Mouse (Mus musculus) skeletal muscle tissue, adult 2 months (tissue): ENCODE results near the gene Dock6.
"Not testable (repeated sequence)": the region's sequence is repeated elsewhere in the genome, so short reads cannot be mapped to it uniquely, and the experiment has no call there.

Experiments
- DNase-seq: peaks from one replicate; pipeline ENCODE4 v3.0.0-alpha.2; 2012; ENCODE audit warnings: low read depth, low spot score

Dock6 gene

GRCm38 (mm10) chr9:21781657-21782468 lies 70.6 kb downstream of the Dock6 start:
- peak; percentile 91 for DNase-seq

DNA sequence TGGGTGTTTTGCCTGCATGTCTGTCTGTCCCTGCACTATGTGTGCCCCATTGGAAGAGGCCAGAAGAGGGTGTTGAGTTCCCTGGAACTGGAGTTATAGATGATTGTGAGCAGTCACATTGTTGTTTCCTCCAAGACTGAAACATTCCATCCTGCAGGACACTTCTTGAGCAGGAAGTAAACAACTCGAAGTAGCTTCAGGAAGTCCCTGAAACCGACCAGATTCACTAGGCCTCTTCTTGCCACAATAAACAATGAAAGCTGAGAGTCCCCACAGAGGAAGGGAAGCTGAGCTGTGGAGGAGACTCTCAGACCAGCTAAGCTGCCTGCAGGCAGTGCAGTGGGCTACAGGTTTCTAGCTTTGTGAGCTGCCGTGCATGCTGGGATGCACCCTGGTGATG lies 74.7 kb downstream of the Dock6 start:
- no peak for DNase-seq

DNA sequence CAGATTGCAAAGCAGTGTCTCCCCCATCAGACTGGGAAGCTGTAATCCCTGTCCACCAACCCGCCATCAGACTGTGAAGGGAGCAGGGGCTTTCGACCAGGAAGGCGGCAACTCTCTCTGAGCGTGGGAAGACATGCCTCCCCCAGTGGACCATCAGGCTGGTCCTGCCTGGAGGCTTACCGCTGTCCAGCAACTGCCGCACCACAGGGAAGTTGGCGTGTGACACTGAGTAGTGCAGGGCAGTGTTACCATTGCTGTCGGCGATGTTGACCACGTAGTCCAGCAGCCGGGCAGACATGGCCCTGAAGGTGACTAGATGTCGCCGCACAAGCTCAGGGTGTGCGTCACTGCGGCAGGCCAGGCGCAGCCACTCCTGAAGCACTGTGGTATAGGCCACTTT lies 78.1 kb downstream of the Dock6 start:
- no peak for DNase-seq

DNA sequence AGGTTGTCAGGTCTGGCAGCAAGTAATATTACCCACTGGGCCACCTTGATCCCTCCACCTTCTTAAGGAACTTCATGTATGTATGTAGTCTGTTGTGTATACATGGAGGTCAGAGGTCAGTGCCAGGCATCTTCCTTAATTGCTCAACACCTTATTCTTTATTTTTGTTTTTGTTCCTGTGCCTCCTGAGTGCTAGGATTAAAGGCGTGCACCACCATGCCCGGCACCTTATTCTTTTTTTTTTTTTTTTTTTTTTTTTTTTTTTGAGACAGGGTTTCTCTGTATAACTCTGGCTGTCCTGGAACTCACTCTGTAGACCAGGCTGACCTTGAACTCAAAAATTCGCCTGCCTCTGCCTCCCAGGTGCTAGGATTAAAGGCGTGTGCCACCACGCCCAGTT lies 79.0 kb downstream of the Dock6 start:
- not testable (repeated sequence) for DNase-seq

DNA sequence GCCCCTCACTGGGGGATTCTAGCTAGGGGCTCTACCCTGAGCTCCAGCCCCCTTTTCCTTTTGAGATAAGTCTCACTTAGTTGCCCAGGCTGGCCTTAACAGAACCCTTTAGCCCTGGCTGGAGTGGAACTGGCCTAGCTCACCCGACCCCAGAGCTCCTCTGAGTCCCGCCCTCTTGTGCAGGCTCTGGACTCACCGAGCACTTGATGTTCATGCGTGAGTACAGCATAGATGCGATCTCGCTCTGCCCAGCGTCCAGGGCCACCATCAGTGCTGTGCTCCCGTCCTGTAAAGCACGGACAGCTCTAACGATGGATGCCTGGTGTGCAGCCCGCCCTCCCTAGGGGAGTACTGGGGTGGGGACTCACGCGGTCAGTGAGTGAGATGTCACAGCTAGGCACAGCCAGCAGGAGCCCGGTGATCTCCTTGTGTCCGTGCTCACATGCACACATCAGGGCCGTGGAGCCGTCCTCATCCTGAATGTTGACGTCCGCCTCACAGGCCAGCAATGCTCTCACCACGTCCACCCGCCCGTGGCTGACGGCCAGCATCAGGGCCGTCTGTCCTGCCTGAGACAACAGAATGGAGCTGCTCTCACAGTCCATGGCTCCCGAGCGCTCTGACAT lies 82.8 kb downstream of the Dock6 start:
- DNase-seq = no peak

GRCm38 (mm10) chr9:21768511-21769411 lies 83.7 kb downstream of the Dock6 start:
- no peak for DNase-seq

- peak; percentile 83 for DNase-seq
These were observed 84.5 kb downstream of the Dock6 start for GRCm38 (mm10) chr9:21767896-21768295.

DNA sequence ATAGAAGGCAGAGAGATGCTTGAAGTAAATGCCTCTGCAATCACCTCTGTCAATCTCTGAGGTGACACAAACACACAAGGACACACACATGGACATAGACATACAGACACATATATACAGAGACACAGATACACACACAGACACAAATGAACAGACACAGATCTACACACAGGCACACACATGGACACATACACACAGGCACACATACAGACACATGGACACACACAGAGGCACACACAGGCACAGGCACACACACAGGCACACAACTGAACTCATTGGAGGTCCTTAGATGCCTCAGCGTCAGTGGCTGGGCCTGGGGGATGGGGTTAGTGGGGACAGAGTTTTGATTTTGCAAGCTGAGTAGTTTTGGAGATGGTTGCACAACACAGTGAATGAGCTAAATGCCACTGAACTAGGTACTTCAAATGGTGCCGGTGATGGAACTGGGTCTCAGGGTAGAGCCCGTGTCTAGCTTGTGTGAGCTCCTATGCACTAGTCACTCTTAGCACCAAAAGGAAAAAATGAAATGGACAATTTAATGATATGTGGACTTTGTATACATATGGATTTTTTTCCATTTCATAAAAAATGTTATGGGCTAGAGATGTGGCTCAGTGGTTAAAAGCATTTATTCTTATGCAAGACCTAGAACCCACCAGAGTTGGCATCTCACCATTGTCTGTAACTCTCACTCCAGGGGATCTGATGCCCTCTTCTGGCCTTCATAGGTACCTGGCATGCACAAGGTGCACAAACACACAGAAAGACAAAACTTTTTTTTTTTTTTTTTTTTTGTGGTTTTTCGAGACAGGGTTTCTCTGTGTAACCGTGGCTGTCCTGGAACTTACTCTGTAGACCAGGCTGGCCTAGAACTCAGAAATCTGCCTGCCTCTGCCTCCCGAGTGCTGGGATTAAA lies 88.1 kb downstream of the Dock6 start:
- DNase-seq = no peak

- no peak for DNase-seq
These were observed 90.3 kb downstream of the Dock6 start for GRCm38 (mm10) chr9:21762135-21762534.

DNA sequence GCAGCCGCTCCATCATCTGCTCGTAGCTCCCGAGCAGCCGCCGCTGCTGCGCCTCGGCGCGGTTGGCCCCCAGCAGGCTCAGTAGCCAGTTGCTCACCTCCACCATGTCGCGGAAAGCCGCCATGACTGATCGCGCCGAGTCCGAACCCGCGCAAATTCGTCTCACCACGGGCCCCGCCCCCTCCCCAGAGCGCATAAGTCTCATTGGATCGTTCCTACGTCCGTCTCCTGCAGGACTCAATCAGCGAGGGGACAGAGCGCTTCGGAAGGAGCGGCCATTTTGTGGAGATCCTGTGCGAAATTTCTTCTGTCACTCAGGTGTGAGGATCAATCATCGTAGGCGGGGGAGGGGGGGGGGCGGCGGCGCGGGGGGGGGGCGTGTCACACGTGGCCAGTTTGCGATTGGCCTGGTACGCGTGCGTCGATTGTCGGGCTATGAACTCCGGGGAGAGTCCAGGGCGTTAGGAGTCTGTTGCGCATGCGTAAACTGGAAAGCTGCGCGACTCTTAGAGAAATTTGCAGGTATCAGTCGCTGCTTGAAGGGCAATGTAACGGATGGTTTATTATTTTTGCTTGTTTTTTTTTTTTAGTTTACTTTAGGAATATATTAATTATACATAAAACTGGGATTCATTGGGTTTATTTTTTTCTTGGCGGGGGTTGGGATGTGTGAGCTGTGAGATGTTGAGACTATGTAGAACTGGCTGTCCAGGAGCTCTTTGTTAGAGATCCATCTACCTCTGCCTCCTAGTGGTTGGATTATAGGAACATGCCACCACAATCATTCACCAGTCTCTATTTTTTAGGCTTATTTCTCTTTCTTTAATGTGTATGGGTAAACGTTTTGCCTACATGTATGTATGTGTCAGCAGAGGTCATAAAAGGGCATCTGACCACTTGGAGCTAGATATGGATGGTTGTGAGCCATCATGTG lies 92.0 kb downstream of the Dock6 start, which contains the start of gene Spc24:
Spc24 (minus strand) TSS at position 149 of the 934 bp plus-strand sequence.
- DNase-seq = peak; percentile 98

- DNase-seq = no peak
These were observed 92.7 kb downstream of the Dock6 start for GRCm38 (mm10) chr9:21759718-21760117.

GRCm38 (mm10) chr9:21758576-21759529 lies 93.6 kb downstream of the Dock6 start:
- no peak for DNase-seq

DNA sequence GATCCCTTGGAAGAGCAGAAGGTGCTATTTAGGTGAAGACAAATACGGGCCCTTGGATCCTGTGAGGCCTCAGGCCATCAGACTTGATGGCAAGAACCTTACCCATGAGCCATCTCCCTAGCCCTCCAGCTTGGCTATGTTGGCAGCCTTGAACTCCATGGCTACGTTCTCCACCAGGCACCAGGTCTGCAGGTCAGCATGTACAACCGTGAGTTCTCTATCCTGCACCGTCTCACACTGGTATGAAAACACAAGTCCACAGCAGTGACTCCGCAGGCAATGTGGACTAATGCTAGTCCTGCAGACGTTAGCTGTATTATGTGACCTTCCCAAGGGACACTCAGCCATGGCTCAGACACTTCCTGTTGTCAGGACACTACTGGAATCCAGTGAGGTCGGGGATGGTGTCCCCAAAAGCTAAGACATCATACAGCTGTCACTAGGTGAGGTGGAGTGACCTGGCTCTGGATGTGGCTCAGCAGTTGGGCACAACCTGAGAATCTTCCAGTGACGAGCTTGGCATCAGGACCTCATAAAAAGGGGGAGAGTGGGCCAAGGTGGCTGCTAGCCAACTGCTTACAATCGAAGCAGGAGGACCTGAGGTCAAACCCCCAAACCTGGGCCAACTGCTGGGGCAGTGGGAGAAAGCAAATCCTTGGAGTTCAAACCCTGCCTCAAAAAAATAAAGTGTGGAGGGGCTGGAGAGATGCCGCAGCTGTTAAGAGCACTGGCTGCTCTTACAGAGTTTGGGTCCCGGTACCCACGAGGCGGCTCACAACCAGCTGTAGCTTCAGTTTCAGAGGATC lies 97.7 kb downstream of the Dock6 start:
- peak; percentile 29 for DNase-seq

- peak; percentile 91 for DNase-seq
These were observed 98.4 kb downstream of the Dock6 start for GRCm38 (mm10) chr9:21754003-21754402.

GRCm38 (mm10) chr9:21752252-21752792 lies 100.1 kb downstream of the Dock6 start:
- DNase-seq = peak; percentile 52

- peak; percentile 85 for DNase-seq
These were observed 101.1 kb downstream of the Dock6 start for GRCm38 (mm10) chr9:21751347-21751746.

GRCm38 (mm10) chr9:21750370-21750769 lies 102.1 kb downstream of the Dock6 start:
- no peak for DNase-seq
